Mouse (Mus musculus): ENCODE results near the gene Hecw2. TPM values are rescaled to one million over a fixed set of nuclear protein-coding genes. Genes with fewer than 3 reads are reported as not detected.

The Hecw2 gene
- polyA plus RNA-seq, 1 experiment from 2014 or later = 4.5 TPM

DNA sequence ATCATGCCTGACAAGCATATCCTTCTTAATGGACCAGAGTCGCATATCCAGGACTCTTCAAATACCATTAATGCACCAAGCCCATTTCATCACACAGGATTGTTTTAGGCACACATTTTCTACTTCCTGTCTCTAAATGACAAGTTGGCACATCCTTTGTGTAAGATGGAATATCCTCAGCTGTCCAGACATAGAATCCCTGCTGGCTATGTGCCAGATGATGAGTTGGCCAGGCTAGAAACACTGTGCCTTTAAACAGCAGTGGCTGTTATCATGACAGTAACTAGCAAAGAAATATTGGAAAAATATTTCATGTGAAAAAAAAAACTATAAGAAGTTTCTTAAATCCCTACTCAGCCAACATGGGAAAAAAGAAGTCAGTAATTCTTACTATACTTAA is 35.4 kb downstream of the Hecw2 start:
- Histone ChIP-seq H3K9ac (no peak overlapping the region), H3K36me3 (no peaks in the 10 kb centered on the region), H3K9me3 (replicated peaks) (no peaks in the 10 kb centered on the region), H3K27me3 (no peaks in the 10 kb centered on the region), H3K4me2 (no peak overlapping the region), H3K4me1 (replicated peaks) (no peaks in the 10 kb centered on the region), H3K27ac (no peak overlapping the region), H3K4me3 (no peak overlapping the region)
- 24% methylated on average over 1 of the region's 1 CpGs for WGBS
- ATAC-seq (replicated peaks; ENCODE audit: insufficient number of reproducible peaks, insufficient read depth, low FRiP score, low read depth) = no peak

DNA sequence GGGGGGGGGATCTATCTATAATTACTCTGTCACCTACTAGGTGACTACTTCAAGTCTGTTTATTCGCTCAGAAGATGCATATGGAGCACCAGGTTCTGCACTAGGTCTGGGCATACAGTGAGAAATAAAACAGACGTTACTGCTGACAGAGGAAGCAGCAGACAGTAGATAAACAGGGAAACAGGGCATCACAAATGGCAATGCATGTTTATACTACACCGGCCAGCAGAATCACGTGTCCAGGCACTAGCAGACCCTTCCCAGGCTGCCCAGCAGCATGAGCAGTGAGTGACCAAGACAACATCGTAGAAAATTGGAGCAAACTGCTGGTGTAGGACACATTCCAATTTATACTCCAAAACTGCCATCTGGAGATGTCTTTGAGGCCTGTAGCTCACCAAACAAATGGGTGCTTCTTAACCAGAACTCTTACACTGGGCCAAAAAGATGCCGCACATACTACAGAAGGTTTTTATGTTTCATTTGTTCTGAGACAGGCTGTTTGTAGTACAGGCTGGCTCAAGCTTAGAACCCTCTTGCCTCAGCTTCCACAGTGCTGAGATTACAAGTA is 41.7 kb downstream of the Hecw2 start:
- H3K27ac ChIP-seq = no peak overlapping the region
- no peak overlapping the region for H3K9ac ChIP-seq
- no peak for ATAC-seq (replicated peaks; ENCODE audit: insufficient number of reproducible peaks, insufficient read depth, low FRiP score, low read depth)
- H3K4me3 ChIP-seq = no peak overlapping the region
- H3K36me3 ChIP-seq = no peaks in the 10 kb centered on the region
- H3K9me3 ChIP-seq (replicated peaks) = no peaks in the 10 kb centered on the region
- no peaks in the 10 kb centered on the region for H3K4me1 ChIP-seq (replicated peaks)
- no peak overlapping the region for H3K4me2 ChIP-seq
- 59% methylated on average over 6 of the region's 6 CpGs for WGBS
- no peaks in the 10 kb centered on the region for H3K27me3 ChIP-seq

DNA sequence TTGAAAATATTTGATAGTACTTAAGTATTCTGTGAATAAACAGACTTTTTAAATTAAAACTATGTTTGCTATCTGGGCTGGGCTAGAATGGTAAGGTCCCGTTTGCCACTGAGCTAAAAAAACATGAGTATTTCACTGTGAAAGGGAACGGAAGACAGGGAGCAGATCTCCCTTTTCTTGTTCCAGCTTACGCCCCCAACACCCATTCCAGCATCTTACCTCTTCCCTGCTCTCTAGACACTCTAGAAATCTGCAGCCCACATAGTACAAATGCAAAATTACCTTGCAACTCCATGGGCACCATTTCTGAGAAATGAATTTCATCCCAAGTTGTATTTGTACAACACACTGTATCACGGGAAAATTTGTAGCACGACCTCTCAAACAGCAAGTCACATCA is 49.9 kb downstream of the Hecw2 start:
- Histone ChIP-seq H3K4me1 (replicated peaks) (no peaks in the 10 kb centered on the region), H3K9me3 (replicated peaks) (no peaks in the 10 kb centered on the region), H3K36me3 (no peaks in the 10 kb centered on the region), H3K4me2 (no peak overlapping the region), H3K4me3 (no peak overlapping the region), H3K9ac (no peak overlapping the region), H3K27ac (no peak overlapping the region), H3K27me3 (no peaks in the 10 kb centered on the region)
- ATAC-seq (replicated peaks; ENCODE audit: insufficient number of reproducible peaks, insufficient read depth, low FRiP score, low read depth) = no peak
- WGBS = 84% methylated on average over 5 of the region's 5 CpGs

DNA sequence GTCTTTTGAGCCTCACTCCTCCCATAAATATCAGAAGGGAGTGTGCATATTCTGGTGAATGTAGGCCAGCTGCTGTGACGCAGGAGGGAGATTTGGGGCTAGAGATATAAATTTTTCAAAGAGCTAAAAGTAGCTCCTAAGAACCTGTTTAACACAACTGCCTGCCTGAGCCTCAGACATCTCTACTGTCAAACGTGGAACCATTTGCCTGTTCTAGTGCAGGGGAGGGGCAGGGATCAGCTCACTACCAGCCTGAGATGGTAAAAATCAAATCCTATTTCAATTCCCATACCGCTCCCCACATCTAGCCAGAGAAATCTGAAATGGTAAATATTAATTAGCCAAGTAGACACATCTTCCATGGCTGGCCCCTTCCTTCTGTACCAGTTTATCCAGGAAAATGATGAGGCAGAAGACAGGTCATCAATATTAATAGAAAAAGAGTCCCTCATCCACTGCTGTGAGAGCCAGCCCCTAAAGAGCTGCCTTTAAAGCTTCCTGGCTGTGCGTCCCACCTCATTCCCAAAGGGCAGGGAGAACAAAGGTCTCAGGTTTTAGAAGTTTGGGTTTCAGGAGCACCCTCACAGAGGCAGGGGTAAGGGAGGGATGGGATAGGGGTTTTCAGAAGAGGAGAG is 61.0 kb downstream of the Hecw2 start:
- H3K4me2 ChIP-seq = no peak overlapping the region

DNA sequence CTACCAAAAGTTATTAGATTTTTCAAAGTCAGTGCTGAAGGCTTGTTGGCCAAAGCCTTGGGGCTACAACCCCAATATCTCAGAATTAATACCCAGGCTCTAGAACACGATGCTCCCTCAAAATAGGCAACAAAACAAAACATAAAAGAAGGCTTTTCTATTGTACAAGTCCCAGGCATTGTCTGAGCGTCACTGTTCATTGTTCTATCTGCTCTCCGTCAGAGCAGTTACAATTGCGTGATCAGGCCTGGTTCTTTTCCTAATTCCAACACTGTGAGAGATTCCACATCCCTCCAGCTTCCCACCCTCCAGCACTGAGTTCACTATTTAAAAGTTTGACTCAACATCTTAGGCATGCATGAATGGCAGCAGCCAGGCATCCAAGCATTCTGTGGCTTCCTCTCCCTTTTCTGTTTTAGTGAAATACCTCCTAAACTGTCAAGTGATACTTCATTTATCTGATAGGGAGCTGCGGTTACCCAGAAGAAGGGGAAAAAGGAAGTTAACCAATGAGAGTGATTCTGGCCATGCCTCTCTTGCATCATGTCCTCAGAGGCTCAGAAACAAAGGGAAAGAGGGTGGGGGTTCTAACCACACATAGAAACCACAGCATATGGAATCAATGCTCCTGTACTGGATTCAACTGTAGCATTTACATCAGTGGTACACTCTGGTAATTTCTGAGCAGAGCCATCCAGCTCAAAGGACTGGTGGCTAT is 66.1 kb downstream of the Hecw2 start:
- Histone ChIP-seq H3K4me3 (no peak overlapping the region), H3K27me3 (no peaks in the 10 kb centered on the region), H3K4me1 (replicated peaks) (no peaks in the 10 kb centered on the region), H3K27ac (no peak overlapping the region), H3K9ac (no peak overlapping the region), H3K36me3 (no peaks in the 10 kb centered on the region), H3K9me3 (replicated peaks) (no peaks in the 10 kb centered on the region), H3K4me2 (no peak overlapping the region)
- no peak for ATAC-seq (replicated peaks; ENCODE audit: insufficient number of reproducible peaks, insufficient read depth, low FRiP score, low read depth)
- 44% methylated on average over 5 of the region's 5 CpGs for WGBS

More for the DNA sequence above, 61.0 kb downstream of the Hecw2 start:
- H3K27me3 ChIP-seq = no peaks in the 10 kb centered on the region
- no peak overlapping the region for H3K4me3 ChIP-seq
- no peaks in the 10 kb centered on the region for H3K4me1 ChIP-seq (replicated peaks)
- no peaks in the 10 kb centered on the region for H3K9me3 ChIP-seq (replicated peaks)
- ATAC-seq (replicated peaks; ENCODE audit: insufficient number of reproducible peaks, insufficient read depth, low FRiP score, low read depth) = no peak
- no peak overlapping the region for H3K27ac ChIP-seq
- no peak overlapping the region for H3K9ac ChIP-seq
- 63% methylated on average over 4 of the region's 4 CpGs for WGBS
- H3K36me3 ChIP-seq = no peaks in the 10 kb centered on the region

DNA sequence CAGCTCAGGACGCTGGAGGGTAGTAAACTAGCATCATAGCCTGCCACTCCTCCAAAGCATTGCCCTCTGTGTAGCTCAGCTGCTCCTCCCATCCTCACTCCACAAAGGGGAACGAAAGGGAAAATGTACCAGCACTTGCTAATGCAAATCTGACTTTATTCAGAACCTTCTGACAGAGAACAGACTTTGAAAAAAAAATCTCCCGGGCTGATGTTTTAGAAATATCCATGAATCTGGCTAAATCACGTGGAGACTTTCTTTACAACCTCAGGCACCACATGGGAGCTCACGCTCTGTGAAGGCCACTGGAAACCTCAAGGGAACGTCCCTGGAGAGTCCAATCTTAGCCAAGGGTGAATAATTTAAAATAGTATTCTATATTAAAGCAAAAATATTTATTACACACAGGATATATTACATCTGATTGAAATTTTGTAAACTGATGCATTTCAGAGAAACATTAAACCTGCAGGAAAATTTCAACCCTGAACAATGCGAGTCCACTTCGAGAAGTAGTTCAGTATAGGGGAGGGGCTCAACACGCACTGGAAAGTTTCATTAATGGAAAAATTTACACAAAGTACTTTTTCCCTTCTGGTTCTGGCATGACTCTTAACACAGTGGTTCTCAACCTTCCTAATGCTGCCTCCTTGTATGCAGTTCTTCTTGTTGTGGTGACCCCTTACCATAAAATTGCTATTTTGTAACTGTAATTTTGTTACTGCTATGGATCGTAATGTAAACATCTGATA is 67.8 kb downstream of the Hecw2 start:
- 78% methylated on average over 10 of the region's 10 CpGs for WGBS
- Histone ChIP-seq H3K9me3 (replicated peaks) (no peaks in the 10 kb centered on the region), H3K9ac (no peak overlapping the region), H3K27ac (no peak overlapping the region), H3K4me2 (no peak overlapping the region), H3K4me1 (replicated peaks) (no peaks in the 10 kb centered on the region), H3K27me3 (no peaks in the 10 kb centered on the region), H3K4me3 (no peak overlapping the region), H3K36me3 (no peaks in the 10 kb centered on the region)
- ATAC-seq (replicated peaks; ENCODE audit: insufficient number of reproducible peaks, insufficient read depth, low FRiP score, low read depth) = no peak

DNA sequence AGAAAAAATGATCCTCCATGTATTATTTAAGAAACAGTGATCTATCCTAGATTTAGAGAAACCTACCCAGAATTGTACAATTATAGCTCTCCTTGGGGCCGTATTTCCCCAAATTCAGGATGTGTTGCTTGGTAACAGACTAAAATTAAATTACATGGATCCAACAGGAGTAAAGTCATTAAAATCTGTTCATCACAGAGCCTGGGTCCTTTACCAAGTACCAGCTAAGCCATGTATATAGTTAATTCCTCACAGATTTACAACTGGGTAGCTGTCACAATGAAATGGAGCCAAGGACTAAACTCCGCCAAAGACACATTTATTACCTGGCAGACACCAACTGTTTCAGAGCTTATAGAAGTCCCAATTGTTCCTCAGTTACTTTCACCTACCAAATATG is 72.4 kb downstream of the Hecw2 start:
- no peaks in the 10 kb centered on the region for H3K27me3 ChIP-seq

DNA sequence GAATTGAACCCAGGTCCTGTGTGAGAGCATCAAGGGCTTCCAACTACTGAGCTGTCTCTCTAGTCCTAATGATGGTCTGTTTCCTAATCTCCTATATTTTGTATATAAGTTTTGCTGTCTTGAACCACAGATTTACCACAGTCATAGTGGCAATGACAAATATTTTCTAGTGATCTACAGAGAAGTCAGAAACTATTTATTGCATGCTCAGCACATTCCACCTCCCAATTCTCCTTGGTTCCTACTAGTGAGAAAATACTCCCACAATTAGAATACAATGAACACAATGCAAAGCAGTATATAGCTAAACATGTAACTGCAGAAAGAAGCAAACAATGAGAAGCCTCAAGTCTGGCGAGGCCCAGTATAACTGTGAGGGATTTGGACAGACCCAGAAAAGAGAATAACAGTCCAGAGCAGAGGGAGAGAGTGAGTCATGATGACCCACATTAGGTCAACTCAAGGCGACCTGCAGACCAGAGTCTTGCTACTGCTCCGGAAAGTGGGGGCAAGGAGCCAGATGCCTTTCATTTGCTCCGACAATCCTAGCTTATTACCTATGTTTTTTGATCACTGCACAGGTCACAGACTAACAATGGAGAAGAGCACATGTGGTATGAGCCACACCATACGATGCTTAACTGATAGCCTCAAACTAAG is 73.8 kb downstream of the Hecw2 start:
- H3K9me3 ChIP-seq (replicated peaks) = no peaks in the 10 kb centered on the region
- ATAC-seq (replicated peaks; ENCODE audit: insufficient number of reproducible peaks, insufficient read depth, low FRiP score, low read depth) = no peak
- WGBS = 86% methylated on average over 5 of the region's 5 CpGs
- H3K9ac ChIP-seq = no peak overlapping the region
- no peak overlapping the region for H3K4me3 ChIP-seq
- H3K36me3 ChIP-seq = no peaks in the 10 kb centered on the region
- no peak overlapping the region for H3K4me2 ChIP-seq
- peaks cover 15% of the 10 kb centered on the region for H3K4me1 ChIP-seq (replicated peaks)
- H3K27me3 ChIP-seq = no peaks in the 10 kb centered on the region
- no peak overlapping the region for H3K27ac ChIP-seq

More for the DNA sequence above, 72.4 kb downstream of the Hecw2 start:
- no peak overlapping the region for H3K4me3 ChIP-seq
- no peaks in the 10 kb centered on the region for H3K36me3 ChIP-seq
- no peak overlapping the region for H3K4me2 ChIP-seq
- no peak for ATAC-seq (replicated peaks; ENCODE audit: insufficient number of reproducible peaks, insufficient read depth, low FRiP score, low read depth)
- no peaks in the 10 kb centered on the region for H3K9me3 ChIP-seq (replicated peaks)
- WGBS = 88% methylated on average over 2 of the region's 2 CpGs
- no peak overlapping the region for H3K27ac ChIP-seq
- peaks cover 15% of the 10 kb centered on the region for H3K4me1 ChIP-seq (replicated peaks)
- no peak overlapping the region for H3K9ac ChIP-seq

DNA sequence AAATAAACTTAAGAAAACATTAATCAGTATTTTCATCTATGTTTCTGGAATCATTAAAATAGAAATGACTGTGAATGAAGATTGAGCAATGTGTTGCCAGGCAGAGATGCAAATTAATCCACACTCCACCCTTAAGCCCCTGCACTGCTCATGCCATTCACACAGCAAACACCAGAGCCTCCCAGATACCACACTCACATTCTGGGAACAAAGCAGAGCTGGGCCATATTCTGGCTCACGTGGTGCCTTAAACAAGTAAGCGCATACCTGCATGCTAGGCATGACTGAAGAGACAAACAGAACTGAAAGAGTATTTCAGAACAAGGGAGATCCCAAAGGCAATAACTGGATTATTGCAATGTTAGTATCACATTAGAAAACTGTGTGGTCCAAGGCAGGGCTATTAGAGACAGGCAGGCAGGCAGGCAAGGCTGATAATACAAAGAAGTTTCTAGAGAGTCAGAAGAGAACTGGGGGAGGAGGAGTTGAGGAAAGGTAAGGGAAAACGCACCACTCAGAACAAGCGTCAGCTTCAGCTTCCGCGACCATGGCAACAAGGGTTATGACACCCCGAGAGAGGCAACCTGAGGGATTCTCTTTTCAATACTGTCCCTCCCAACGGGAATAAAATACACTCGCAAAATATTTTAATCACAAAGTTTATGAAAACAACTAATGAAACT is 75.2 kb downstream of the Hecw2 start:
- Histone ChIP-seq H3K27me3 (no peaks in the 10 kb centered on the region), H3K36me3 (no peaks in the 10 kb centered on the region), H3K4me2 (no peak overlapping the region), H3K9me3 (replicated peaks) (no peaks in the 10 kb centered on the region), H3K4me1 (replicated peaks) (peaks cover 15% of the 10 kb centered on the region), H3K9ac (no peak overlapping the region), H3K27ac (no peak overlapping the region), H3K4me3 (no peak overlapping the region)
- WGBS = 74% methylated on average over 9 of the region's 9 CpGs
- ATAC-seq (replicated peaks; ENCODE audit: insufficient number of reproducible peaks, insufficient read depth, low FRiP score, low read depth) = no peak

DNA sequence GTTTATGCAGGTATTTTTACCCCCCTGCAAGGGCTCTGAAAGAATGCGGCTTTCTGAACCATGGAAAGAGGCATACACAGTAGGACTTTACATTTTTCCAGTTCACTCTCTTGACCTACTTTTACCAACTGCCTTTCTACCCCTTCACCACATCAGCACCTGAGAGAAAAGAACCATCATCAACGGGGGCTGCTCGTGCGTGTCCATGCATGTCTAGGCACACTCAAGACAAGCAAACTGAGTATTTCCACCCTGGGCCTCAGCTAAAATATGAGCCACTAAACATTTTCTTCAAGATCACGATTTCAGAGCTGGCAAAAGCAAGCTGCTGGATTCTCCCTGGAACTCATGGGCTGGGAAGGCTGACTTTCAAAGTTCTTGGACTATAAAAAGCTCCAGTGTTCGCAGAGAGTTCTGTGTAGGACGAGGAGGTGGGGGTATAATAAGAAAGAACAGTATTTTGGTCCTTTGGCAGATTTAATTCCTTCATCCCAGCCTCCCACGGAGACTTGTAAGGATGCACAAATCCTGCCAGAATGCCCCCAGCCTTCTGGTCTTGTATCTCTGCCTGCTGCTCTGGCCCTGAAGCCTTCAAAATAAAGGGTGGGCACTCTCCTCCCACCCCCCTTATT is 76.5 kb downstream of the Hecw2 start:
- H3K4me3 ChIP-seq = no peak overlapping the region
- H3K36me3 ChIP-seq = no peaks in the 10 kb centered on the region
- no peak overlapping the region for H3K4me2 ChIP-seq
- H3K27me3 ChIP-seq = no peaks in the 10 kb centered on the region
- no peak for ATAC-seq (replicated peaks; ENCODE audit: insufficient number of reproducible peaks, insufficient read depth, low FRiP score, low read depth)
- H3K9me3 ChIP-seq (replicated peaks) = no peaks in the 10 kb centered on the region
- 51% methylated on average over 8 of the region's 8 CpGs for whole genome bisulfite sequencing
- no peak overlapping the region for H3K9ac ChIP-seq
- H3K4me1 ChIP-seq (replicated peaks) = peaks cover 15% of the 10 kb centered on the region
- peak overlapping the region; percentile 40 for H3K27ac ChIP-seq

All from heart, embryonic 15.5 days (tissue).